12 mouse cellular contexts compared by ENCODE assay signal in genomic region chr2:128325097-128325421, GRCm38 (mm10).
DNase-seq lines count a peak whose midpoint lies in the region; ATAC-seq and TF ChIP-seq lines count a peak whose summit lies in the region.
"Had no signal": no experiment of that assay in that cellular context is flagged by ENCODE, and none has a peak within 500 bp of the region (broad histone marks: within the 10 kb centered on the region; RNA-seq: fewer than 3 reads in every experiment).

No protein-coding gene starts in this region.

- H3K9ac ChIP-seq in lung, embryonic 15.5 days = no peak overlapping the region
- no peak overlapping the region for H3K9ac ChIP-seq in lung, postnatal 0 days (replicated peaks; ENCODE audit: low read depth)
- no peak overlapping the region for H3K9ac ChIP-seq in hindbrain, embryonic 13.5 days
- no peak overlapping the region for H3K9ac ChIP-seq in stomach, embryonic 14.5 days (replicated peaks; ENCODE audit: low read depth, low read length)
- H3K9ac ChIP-seq: neural tube, embryonic 12.5 days had no signal

- no peak overlapping the region for H3K4me3 ChIP-seq in gastrocnemius, adult 2 months
- no peak overlapping the region for H3K4me3 ChIP-seq in lung, embryonic 15.5 days
- H3K4me3 ChIP-seq in lung, postnatal 0 days (ENCODE audit: low read depth, low read length) = no peak overlapping the region
- no peak overlapping the region for H3K4me3 ChIP-seq in hindbrain, embryonic 13.5 days
- no peak overlapping the region for H3K4me3 ChIP-seq in stomach, embryonic 14.5 days (ENCODE audit: low read depth, low read length)
- H3K4me3 ChIP-seq: neural tube, embryonic 12.5 days had no signal

- no peak for TF ChIP-seq CTCF in gastrocnemius, adult 2 months (IDR thresholded peaks at IDR 0.05)
- TF ChIP-seq CTCF in lung, postnatal 0 days (IDR thresholded peaks at IDR 0.05) = no peak

- intact Hi-C loops in gastrocnemius, adult 2 months (cut with DNase I) = no loop called here

- peak; percentile 33; the same call in 1 of the 2 replicates for ATAC-seq in lung, embryonic 15.5 days (ENCODE audit: borderline replicate concordance, extremely low read depth, low FRiP score, low TSS enrichment)
- no peak for ATAC-seq in lung, postnatal 0 days
- peak; percentile 36; the same call in 1 of the 2 replicates for ATAC-seq in hindbrain, embryonic 13.5 days (ENCODE audit: low FRiP score)
- ATAC-seq in stomach, embryonic 14.5 days (ENCODE audit: insufficient number of reproducible peaks, insufficient read depth, low FRiP score, low read depth) = no peak

- 60% methylated on average over 4 of the region's 4 CpGs for WGBS in lung, embryonic 15.5 days
- WGBS in lung, postnatal 0 days = 57% methylated on average over 4 of the region's 4 CpGs
- WGBS in hindbrain, embryonic 13.5 days = 49% methylated on average over 4 of the region's 4 CpGs
- 52% methylated on average over 4 of the region's 4 CpGs for WGBS in stomach, embryonic 14.5 days

- H3K9me3 ChIP-seq in lung, embryonic 15.5 days = no peaks in the 10 kb centered on the region
- H3K9me3 ChIP-seq in lung, postnatal 0 days (ENCODE audit: low read length) = no peaks in the 10 kb centered on the region
- no peaks in the 10 kb centered on the region for H3K9me3 ChIP-seq in hindbrain, embryonic 13.5 days
- no peaks in the 10 kb centered on the region for H3K9me3 ChIP-seq in stomach, embryonic 14.5 days (ENCODE audit: control insufficient read depth, low read depth, low read length)
- H3K9me3 ChIP-seq: neural tube, embryonic 12.5 days had no signal

- no peak for TF ChIP-seq EP300 in lung, postnatal 0 days (IDR thresholded peaks at IDR 0.05)

- peak overlapping the region; percentile 53; the same call in 1 of the 2 replicates for H3K27ac ChIP-seq in gastrocnemius, adult 2 months
- H3K27ac ChIP-seq in lung, embryonic 15.5 days = peak overlapping the region; percentile 49
- H3K27ac ChIP-seq in lung, postnatal 0 days (ENCODE audit: low read length) = no peak overlapping the region
- peak overlapping the region; percentile 77 for H3K27ac ChIP-seq in hindbrain, embryonic 13.5 days
- H3K27ac ChIP-seq in stomach, embryonic 14.5 days (ENCODE audit: low read length) = peak overlapping the region; percentile 78; the same call in 1 of the 2 replicates
- H3K27ac ChIP-seq: neural tube, embryonic 12.5 days had no signal

- H3K4me1 ChIP-seq in lung, embryonic 15.5 days = peaks cover 30% of the 10 kb centered on the region
- H3K4me1 ChIP-seq in lung, postnatal 0 days (ENCODE audit: insufficient read depth, low read depth, low read length) = peaks cover 5% of the 10 kb centered on the region; the same call in 1 of the 2 replicates
- peaks cover 14% of the 10 kb centered on the region for H3K4me1 ChIP-seq in hindbrain, embryonic 13.5 days (replicated peaks)
- peaks cover 17% of the 10 kb centered on the region; the same call in 1 of the 2 replicates for H3K4me1 ChIP-seq in stomach, embryonic 14.5 days (ENCODE audit: control insufficient read depth, insufficient read depth, low read length)

- H3K4me2 ChIP-seq in lung, embryonic 15.5 days = no peak overlapping the region
- no peak overlapping the region for H3K4me2 ChIP-seq in lung, postnatal 0 days (replicated peaks; ENCODE audit: low read depth, low read length)
- H3K4me2 ChIP-seq in hindbrain, embryonic 13.5 days = no peak overlapping the region
- H3K4me2 ChIP-seq in stomach, embryonic 14.5 days (replicated peaks; ENCODE audit: low read depth, low read length) = no peak overlapping the region
- H3K4me2 ChIP-seq: midbrain, embryonic 11.5 days; neural tube, embryonic 12.5 days had no signal

- H3K36me3 ChIP-seq in lung, embryonic 15.5 days = no peaks in the 10 kb centered on the region
- no peaks in the 10 kb centered on the region for H3K36me3 ChIP-seq in lung, postnatal 0 days (ENCODE audit: insufficient read depth, low read length)
- no peaks in the 10 kb centered on the region for H3K36me3 ChIP-seq in hindbrain, embryonic 13.5 days
- no peaks in the 10 kb centered on the region for H3K36me3 ChIP-seq in stomach, embryonic 14.5 days (ENCODE audit: control insufficient read depth, insufficient read depth, low read length)
- H3K36me3 ChIP-seq: neural tube, embryonic 12.5 days had no signal

- H3K27me3 ChIP-seq in lung, embryonic 15.5 days = no peaks in the 10 kb centered on the region
- H3K27me3 ChIP-seq in lung, postnatal 0 days (replicated peaks; ENCODE audit: insufficient read depth, low read length) = no peaks in the 10 kb centered on the region
- no peaks in the 10 kb centered on the region for H3K27me3 ChIP-seq in hindbrain, embryonic 13.5 days
- no peaks in the 10 kb centered on the region for H3K27me3 ChIP-seq in stomach, embryonic 14.5 days (ENCODE audit: control insufficient read depth, insufficient read depth, low read length)
- H3K27me3 ChIP-seq: neural tube, embryonic 12.5 days had no signal

- DNase-seq in gastrocnemius, adult 2 months = no peak
- no peak for DNase-seq in gastrocnemius, adult 18-20 months (ENCODE audit: low spot score)
- DNase-seq in lung, postnatal 0 days (ENCODE audit: low spot score) = no peak
- no peak for DNase-seq in ovary, postnatal 36 days (ENCODE audit: low spot score)
- DNase-seq in right cerebral cortex, adult 2 months (ENCODE audit: low spot score in 2 of 2) = no peak
- DNase-seq: cerebellum, postnatal 36 days; right cerebral cortex, postnatal 25 days had no signal

Comparison
In these comparisons a context has a peak if more than half of its experiments do, and no peak if none do; other contexts are left out.
1. ATAC-seq: peak in lung, embryonic 15.5 days (single experiment) and hindbrain, embryonic 13.5 days (single experiment); none in lung, postnatal 0 days (single experiment) and stomach, embryonic 14.5 days (single experiment).